ENCODE assay signal across 9 mouse cellular contexts in genomic region chr5:8356885-8357651, GRCm38 (mm10). TPM values are rescaled to one million over a fixed set of nuclear protein-coding genes. Genes with fewer than 3 reads are reported as not detected.
A peak's percentile ranks its signal among the peaks of the same experiment; 100 is the strongest.
DNase-seq lines count a peak whose midpoint lies in the region; ATAC-seq lines count a peak whose summit lies in the region.
"Had no signal": no experiment of that assay in that cellular context is flagged by ENCODE, and none has a peak within 500 bp of the region (broad histone marks: within the 10 kb centered on the region; RNA-seq: fewer than 3 reads in every experiment).

No protein-coding gene starts in this region.

- peaks cover 14% of the 10 kb centered on the region for H3K36me3 ChIP-seq in hindbrain, embryonic 13.5 days
- H3K36me3 ChIP-seq in hindbrain, embryonic 12.5 days: no peaks in the 10 kb centered on the region
- H3K36me3 ChIP-seq in kidney, embryonic 16.5 days (ENCODE audit: insufficient read depth, low read length): no peaks in the 10 kb centered on the region
- H3K36me3 ChIP-seq: G1E had no signal

- H3K4me3 ChIP-seq in hindbrain, embryonic 13.5 days: no peak overlapping the region
- H3K4me3 ChIP-seq in hindbrain, embryonic 12.5 days: no peak overlapping the region
- no peak overlapping the region for H3K4me3 ChIP-seq in kidney, embryonic 16.5 days (ENCODE audit: low read length)

- no peak overlapping the region for H3K4me2 ChIP-seq in hindbrain, embryonic 13.5 days
- H3K4me2 ChIP-seq in hindbrain, embryonic 12.5 days (replicated peaks): no peak overlapping the region
- H3K4me2 ChIP-seq in kidney, embryonic 16.5 days (replicated peaks; ENCODE audit: low read depth, low read length): peak overlapping the region; percentile 15; the same call in 1 of the 2 replicates

- H3K9ac ChIP-seq in hindbrain, embryonic 13.5 days: no peak overlapping the region
- no peak overlapping the region for H3K9ac ChIP-seq in hindbrain, embryonic 12.5 days
- H3K9ac ChIP-seq in kidney, embryonic 16.5 days (replicated peaks; ENCODE audit: low read length): no peak overlapping the region

- H3K27ac ChIP-seq in hindbrain, embryonic 13.5 days: peak overlapping the region; percentile 41; the same call in 1 of the 2 replicates
- no peak overlapping the region for H3K27ac ChIP-seq in hindbrain, embryonic 12.5 days
- H3K27ac ChIP-seq in kidney, embryonic 16.5 days (ENCODE audit: low read length): no peak overlapping the region

- H3K4me1 ChIP-seq in hindbrain, embryonic 13.5 days (replicated peaks): peaks cover 13% of the 10 kb centered on the region; the same call in 1 of the 2 replicates
- peaks cover 6% of the 10 kb centered on the region; the same call in 1 of the 2 replicates for H3K4me1 ChIP-seq in hindbrain, embryonic 12.5 days
- peaks cover 16% of the 10 kb centered on the region for H3K4me1 ChIP-seq in kidney, embryonic 16.5 days (ENCODE audit: insufficient read depth, low read length)

- no peaks in the 10 kb centered on the region for H3K9me3 ChIP-seq in hindbrain, embryonic 13.5 days
- no peaks in the 10 kb centered on the region for H3K9me3 ChIP-seq in hindbrain, embryonic 12.5 days (replicated peaks)
- no peaks in the 10 kb centered on the region for H3K9me3 ChIP-seq in kidney, embryonic 16.5 days (ENCODE audit: low read length)
- H3K9me3 ChIP-seq: G1E had no signal

- WGBS in hindbrain, embryonic 13.5 days: 61% methylated on average over 13 of the region's 13 CpGs
- 57% methylated on average over 13 of the region's 13 CpGs for WGBS in hindbrain, embryonic 12.5 days
- WGBS in kidney, embryonic 16.5 days: 13% methylated on average over 13 of the region's 13 CpGs

- H3K27me3 ChIP-seq in hindbrain, embryonic 13.5 days: no peaks in the 10 kb centered on the region
- H3K27me3 ChIP-seq in hindbrain, embryonic 12.5 days: no peaks in the 10 kb centered on the region
- no peaks in the 10 kb centered on the region for H3K27me3 ChIP-seq in kidney, embryonic 16.5 days (ENCODE audit: insufficient read depth, low read length)

- DNase-seq in B cell, adult 2 months: no peak
- no peak for DNase-seq in adrenal gland, adult 2 months

- ATAC-seq in hindbrain, embryonic 13.5 days (ENCODE audit: low FRiP score): peak; percentile 44; the same call in 1 of the 2 replicates
- ATAC-seq in hindbrain, embryonic 12.5 days (ENCODE audit: low FRiP score): no peak
- peak; percentile 92 for ATAC-seq in granulocyte monocyte progenitor cell, adult 5-6 weeks (replicated peaks; ENCODE audit: poor library complexity, severe bottlenecking)
- peak; percentile 85 for ATAC-seq in kidney, embryonic 16.5 days (ENCODE audit: low FRiP score, low TSS enrichment)
- 0 out of 2 replicates have a peak, but pooled peaks have one; percentile 44 for ATAC-seq in megakaryocyte-erythroid progenitor cell, adult 5-6 weeks (replicated peaks; ENCODE audit: low FRiP score, low TSS enrichment, poor library complexity, severe bottlenecking)
- no peak for ATAC-seq in cerebellum, adult (ENCODE audit: insufficient number of reproducible peaks, low FRiP score, low TSS enrichment)

RNA-seq across cellular contexts. Expression of gene Adam22, which starts 10.9 kb away (rescaled TPM):
- polyA plus RNA-seq in hindbrain, embryonic 13.5 days (2015; fragmentation: Nextera tagmentation; extraction: Ambion mirVana): 34.7 and 35.2 TPM in 2 replicates
- 26.6 and 29.3 TPM in 2 replicates for polyA plus RNA-seq in hindbrain, embryonic 12.5 days (2016; fragmentation: Nextera tagmentation; extraction: Ambion mirVana)
- total RNA-seq in granulocyte monocyte progenitor cell, adult 5-6 weeks (2014; fragmentation: Nextera tagmentation): 0.49 and 2.3 TPM in 2 replicates
- total RNA-seq in granulocyte monocyte progenitor cell, adult 5-6 weeks (2017): 1.2 and 1.5 TPM in 2 replicates
- polyA plus RNA-seq in kidney, embryonic 16.5 days (2015; fragmentation: Nextera tagmentation; extraction: Ambion mirVana): 9.0 and 10.5 TPM in 2 replicates
- total RNA-seq in megakaryocyte-erythroid progenitor cell, adult 5-6 weeks (2014; fragmentation: Nextera tagmentation): 0.17 TPM in 1 of 2 replicates, not detected in the other
- total RNA-seq in megakaryocyte-erythroid progenitor cell, adult 5-6 weeks (2017): 0.33 and 1.4 TPM in 2 replicates
- 1 to 10 TPM; 2.5 to 3.9 TPM for total RNA-seq in adrenal gland, adult 2 months (2021)
- polyA plus RNA-seq in adrenal gland, adult 2 months (2012; rRNA removed): 0.37 and 0.95 TPM in 2 replicates
- polyA plus RNA-seq: G1E had no signal

Comparison
In these comparisons a context has a peak if more than half of its experiments do, and no peak if none do; other contexts are left out.
1. ATAC-seq: peak in hindbrain, embryonic 13.5 days (single experiment), granulocyte monocyte progenitor cell, adult 5-6 weeks (single experiment), kidney, embryonic 16.5 days (single experiment) and megakaryocyte-erythroid progenitor cell, adult 5-6 weeks (single experiment); none in hindbrain, embryonic 12.5 days (single experiment) and cerebellum, adult (single experiment).